Mouse (Mus musculus): Measurements from ENCODE around the gene Tmem106a.

DNA sequence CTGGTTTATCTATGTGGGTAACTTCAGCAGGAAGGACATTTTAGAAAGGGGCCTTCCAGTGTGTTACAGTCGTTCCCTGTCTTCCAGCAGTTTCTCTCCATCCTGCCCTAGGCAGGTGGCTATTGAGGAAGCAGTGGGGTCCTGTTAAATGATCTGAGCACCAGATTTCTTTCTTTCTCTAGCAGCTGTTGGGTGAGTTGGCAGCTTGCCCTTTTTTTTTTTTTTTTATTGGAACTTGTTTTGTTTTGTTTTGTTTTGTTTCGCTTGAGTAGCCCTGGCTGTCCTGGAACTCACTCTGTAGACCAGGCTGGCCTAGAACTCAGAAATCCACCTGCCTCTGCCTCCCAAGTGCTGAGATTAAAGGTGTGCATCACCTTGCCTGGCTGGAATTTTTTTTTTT lies 25.1 kb upstream of the Tmem106a start:
- no peak for TF ChIP-seq CTCF (IDR thresholded peaks at IDR 0.05; ENCODE audit: extremely low read depth, insufficient read length, insufficient replicate concordance, low read depth, low read length)
- no peak for TF ChIP-seq POLR2A (IDR thresholded peaks at IDR 0.05; ENCODE audit: low read depth, low read length)

All from small intestine, adult 2 months (tissue).